Mouse (Mus musculus): ENCODE results near the gene 1700016D06Rik. TPM values are rescaled to one million over a fixed set of nuclear protein-coding genes. Genes with fewer than 3 reads are reported as not detected.

1700016D06Rik gene
- not detected in 2 replicates for polyA plus RNA-seq (2012)

DNA sequence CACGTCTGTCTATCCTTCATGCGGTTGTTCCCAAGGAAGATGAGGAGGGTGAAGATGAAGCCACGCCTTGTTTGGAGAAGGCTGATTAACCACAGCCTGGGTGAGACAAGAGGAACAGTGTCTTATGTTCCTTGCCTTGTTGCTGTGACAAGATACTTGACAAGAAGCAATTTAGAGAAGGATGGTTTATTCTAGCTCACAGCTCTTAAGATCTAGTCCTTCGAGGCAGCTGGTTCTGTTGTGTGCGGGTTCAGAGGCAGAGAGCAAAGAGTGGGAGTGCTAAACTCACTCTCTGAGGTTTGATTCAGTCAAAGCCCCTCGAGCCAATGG, at the start of gene 1700016D06Rik:
Gene 1700016D06Rik (minus strand): TSS at position 31 of the 330 bp plus-strand sequence.
- Histone ChIP-seq H3K4me3 (replicated peaks) (no peak within 1 kb of the TSS), H3K4me1 (ENCODE audit: control insufficient read depth) (peaks cover 4% of the 10 kb centered on the region), H3K9me3 (ENCODE audit: control insufficient read depth, low read length) (no peaks in the 10 kb centered on the region; the same call in 1 of the 2 replicates), H3K36me3 (ENCODE audit: control insufficient read depth) (no peaks in the 10 kb centered on the region), H3K27me3 (ENCODE audit: control insufficient read depth) (no peaks in the 10 kb centered on the region)
- TF ChIP-seq TAL1 (IDR thresholded peaks at IDR 0.05; ENCODE audit: low read length), result no peak
- no peak for TF ChIP-seq GATA1 (IDR thresholded peaks at IDR 0.05; ENCODE audit: low read length)

DNA sequence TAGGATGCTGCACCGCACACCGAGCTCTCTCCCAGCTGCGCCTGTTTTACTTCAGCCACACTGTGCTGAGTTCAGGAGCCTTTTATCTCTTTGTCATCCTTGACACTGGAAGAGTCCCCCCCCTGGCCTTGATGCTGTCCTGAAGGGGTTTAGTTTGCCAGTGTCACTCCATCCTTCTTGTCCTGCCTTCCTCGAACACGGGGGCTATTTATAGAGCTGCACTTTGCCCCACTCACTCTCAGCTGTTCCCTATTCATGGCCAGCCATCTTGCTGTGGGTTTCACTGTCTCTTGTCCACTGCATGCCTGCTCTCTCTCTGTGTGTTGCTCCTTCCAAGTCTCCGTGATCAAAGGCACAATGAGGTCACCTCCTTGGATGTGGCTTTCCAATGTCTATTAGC, 48.6 kb upstream of the 1700016D06Rik start:
- Histone ChIP-seq H3K36me3 (ENCODE audit: control insufficient read depth) (no peaks in the 10 kb centered on the region), H3K9me3 (ENCODE audit: control insufficient read depth, low read length) (no peaks in the 10 kb centered on the region), H3K27me3 (ENCODE audit: control insufficient read depth) (no peaks in the 10 kb centered on the region), H3K4me1 (ENCODE audit: control insufficient read depth) (no peaks in the 10 kb centered on the region), H3K4me3 (replicated peaks) (no peak overlapping the region)
- TF ChIP-seq GATA1 (IDR thresholded peaks at IDR 0.05; ENCODE audit: low read length) (no peak), TAL1 (IDR thresholded peaks at IDR 0.05; ENCODE audit: low read length) (no peak)

DNA sequence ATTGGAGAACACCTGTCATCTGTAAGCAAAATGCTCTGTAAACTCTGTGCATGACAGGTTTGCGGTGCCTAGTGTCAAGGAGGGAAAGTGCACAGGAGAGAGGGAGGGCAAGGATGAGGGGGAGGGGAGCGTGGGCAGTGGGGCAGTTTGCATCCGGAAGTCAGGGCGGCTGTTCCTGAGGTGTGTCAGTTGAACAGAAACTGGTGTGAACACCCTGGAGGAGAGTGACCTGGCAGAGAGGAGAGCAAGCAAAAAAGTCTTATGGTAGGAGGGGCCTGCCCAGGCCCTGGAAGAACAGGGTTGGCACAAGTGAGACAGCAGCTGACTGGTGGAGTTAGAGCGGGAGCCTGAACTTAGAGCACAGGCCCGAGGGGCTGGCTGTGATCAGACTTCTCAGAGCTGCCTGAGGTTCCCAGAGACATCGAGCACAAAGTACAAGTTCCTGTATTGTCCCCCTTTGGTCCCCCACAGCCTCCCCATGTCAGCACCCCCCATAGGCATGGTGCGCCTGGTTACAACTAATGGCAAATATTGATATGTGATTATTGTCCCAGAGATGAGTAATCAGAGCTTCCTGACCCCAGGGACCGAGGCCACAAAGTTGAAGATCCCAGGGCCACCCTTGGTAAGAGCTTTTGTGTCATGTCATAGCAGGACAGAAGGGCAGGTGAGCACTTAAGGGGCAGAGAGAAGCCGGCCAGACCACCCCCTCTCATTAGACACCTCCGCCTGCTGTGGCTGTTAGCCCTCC, 46.2 kb upstream of the 1700016D06Rik start:
- TF ChIP-seq GATA1 (IDR thresholded peaks at IDR 0.05; ENCODE audit: low read length) (no peak), TAL1 (IDR thresholded peaks at IDR 0.05; ENCODE audit: low read length) (no peak)
- Histone ChIP-seq H3K4me3 (replicated peaks) (no peak overlapping the region), H3K36me3 (ENCODE audit: control insufficient read depth) (no peaks in the 10 kb centered on the region), H3K27me3 (ENCODE audit: control insufficient read depth) (no peaks in the 10 kb centered on the region), H3K4me1 (ENCODE audit: control insufficient read depth) (no peaks in the 10 kb centered on the region), H3K9me3 (ENCODE audit: control insufficient read depth, low read length) (no peaks in the 10 kb centered on the region)

DNA sequence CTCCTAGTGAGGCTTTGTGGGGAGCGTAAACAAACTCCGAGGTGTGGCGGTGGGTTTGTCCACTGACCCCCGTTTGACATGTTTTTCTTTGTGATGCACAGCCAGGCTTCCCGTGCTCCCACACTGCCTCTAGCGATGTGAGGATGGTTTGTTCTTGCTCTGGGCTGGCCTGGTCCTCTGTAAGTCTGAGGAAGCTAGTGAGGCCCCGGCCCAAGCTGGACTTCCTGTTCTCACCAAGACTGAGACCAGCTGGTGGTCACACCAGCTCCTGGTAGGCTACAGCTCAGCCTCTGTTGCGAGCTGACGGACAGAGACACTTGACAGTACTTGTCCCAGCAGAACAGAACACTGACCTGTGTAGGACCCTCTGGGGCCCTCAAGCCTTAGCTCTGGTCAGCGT, 42.7 kb upstream of the 1700016D06Rik start:
- H3K27me3 ChIP-seq (ENCODE audit: control insufficient read depth), result no peaks in the 10 kb centered on the region
- no peaks in the 10 kb centered on the region for H3K4me1 ChIP-seq (ENCODE audit: control insufficient read depth)
- no peaks in the 10 kb centered on the region for H3K9me3 ChIP-seq (ENCODE audit: control insufficient read depth, low read length)
- H3K36me3 ChIP-seq (ENCODE audit: control insufficient read depth), result no peaks in the 10 kb centered on the region
- TF ChIP-seq TAL1 (IDR thresholded peaks at IDR 0.05; ENCODE audit: low read length), result no peak
- no peak for TF ChIP-seq GATA1 (IDR thresholded peaks at IDR 0.05; ENCODE audit: low read length)
- H3K4me3 ChIP-seq (replicated peaks), result no peak overlapping the region

DNA sequence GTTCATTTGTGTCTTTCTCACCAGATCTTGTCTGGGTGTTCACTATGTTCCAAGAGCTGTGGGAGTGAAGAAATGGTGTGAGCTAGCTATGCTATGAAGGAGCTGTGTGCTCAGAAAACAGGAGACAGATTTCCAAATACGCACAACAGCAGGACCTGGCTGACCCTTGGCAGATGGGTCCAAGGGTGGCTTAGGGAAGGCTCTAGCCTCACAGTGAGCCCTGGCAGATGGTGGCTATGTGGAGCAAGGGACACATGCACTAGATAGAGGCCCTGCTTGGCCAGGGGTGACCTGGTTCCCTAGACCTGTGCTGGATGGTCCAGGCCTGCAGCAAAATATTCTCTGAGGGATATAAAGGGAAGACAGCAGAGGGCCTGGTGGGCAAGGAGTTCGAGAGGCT, 40.0 kb upstream of the 1700016D06Rik start:
- no peaks in the 10 kb centered on the region for H3K4me1 ChIP-seq (ENCODE audit: control insufficient read depth)
- no peaks in the 10 kb centered on the region for H3K27me3 ChIP-seq (ENCODE audit: control insufficient read depth)
- no peak overlapping the region for H3K4me3 ChIP-seq (replicated peaks)
- H3K9me3 ChIP-seq (ENCODE audit: control insufficient read depth, low read length), result no peaks in the 10 kb centered on the region
- TF ChIP-seq TAL1 (IDR thresholded peaks at IDR 0.05; ENCODE audit: low read length), result no peak
- no peak for TF ChIP-seq GATA1 (IDR thresholded peaks at IDR 0.05; ENCODE audit: low read length)
- H3K36me3 ChIP-seq (ENCODE audit: control insufficient read depth), result no peaks in the 10 kb centered on the region

DNA sequence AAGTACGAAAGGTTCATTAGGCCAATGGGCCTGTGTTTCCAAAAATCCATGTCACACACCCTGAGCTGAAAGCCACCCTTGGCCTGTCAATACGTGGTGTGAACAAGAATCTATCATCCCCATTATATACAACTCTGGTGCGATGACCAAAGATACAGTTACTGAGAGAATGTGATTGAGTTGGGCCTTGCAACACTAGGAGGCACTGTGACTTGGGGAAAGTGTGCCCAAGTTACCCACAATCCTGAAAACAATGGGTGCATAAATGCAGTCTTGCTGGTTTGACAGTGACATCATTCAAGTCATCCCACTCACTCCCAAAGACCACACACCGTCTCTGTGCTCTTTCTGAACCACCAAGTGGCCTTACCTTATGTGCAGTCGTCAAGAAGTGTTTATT, 38.2 kb upstream of the 1700016D06Rik start:
- H3K4me3 ChIP-seq (replicated peaks), result no peak overlapping the region
- no peaks in the 10 kb centered on the region; the same call in 1 of the 2 replicates for H3K36me3 ChIP-seq (ENCODE audit: control insufficient read depth)
- peaks cover under 1% of the 10 kb centered on the region; the same call in 1 of the 2 replicates for H3K9me3 ChIP-seq (ENCODE audit: control insufficient read depth, low read length)
- TF ChIP-seq TAL1 (IDR thresholded peaks at IDR 0.05; ENCODE audit: low read length) (no peak), GATA1 (IDR thresholded peaks at IDR 0.05; ENCODE audit: low read length) (no peak)
- H3K27me3 ChIP-seq (ENCODE audit: control insufficient read depth), result no peaks in the 10 kb centered on the region
- no peaks in the 10 kb centered on the region for H3K4me1 ChIP-seq (ENCODE audit: control insufficient read depth)

DNA sequence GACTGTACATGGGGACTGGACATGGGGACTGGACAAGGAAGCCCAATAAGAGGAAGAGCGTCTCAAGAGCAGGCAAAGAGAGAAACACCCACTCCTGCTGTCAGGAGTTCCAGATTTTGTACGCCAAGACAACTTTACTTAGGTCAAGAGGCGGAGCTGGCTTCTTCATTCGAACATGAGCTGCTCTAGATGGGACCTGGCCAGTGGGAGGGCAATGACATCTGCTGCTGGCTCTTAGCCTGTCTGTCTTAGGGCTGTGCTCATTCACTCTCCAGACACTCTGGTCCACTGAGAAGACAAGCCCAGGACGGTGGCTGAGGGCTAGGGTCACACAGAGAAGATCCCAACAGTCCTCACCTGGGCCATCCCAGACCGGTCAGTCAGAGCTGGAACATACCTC, 36.2 kb upstream of the 1700016D06Rik start:
- TF ChIP-seq TAL1 (IDR thresholded peaks at IDR 0.05; ENCODE audit: low read length) (no peak), GATA1 (IDR thresholded peaks at IDR 0.05; ENCODE audit: low read length) (no peak)
- H3K4me3 ChIP-seq (replicated peaks), result no peak overlapping the region
- H3K27me3 ChIP-seq (ENCODE audit: control insufficient read depth), result no peaks in the 10 kb centered on the region
- no peaks in the 10 kb centered on the region; the same call in 1 of the 2 replicates for H3K36me3 ChIP-seq (ENCODE audit: control insufficient read depth)
- peaks cover 2% of the 10 kb centered on the region; the same call in 1 of the 2 replicates for H3K9me3 ChIP-seq (ENCODE audit: control insufficient read depth, low read length)
- no peaks in the 10 kb centered on the region for H3K4me1 ChIP-seq (ENCODE audit: control insufficient read depth)

DNA sequence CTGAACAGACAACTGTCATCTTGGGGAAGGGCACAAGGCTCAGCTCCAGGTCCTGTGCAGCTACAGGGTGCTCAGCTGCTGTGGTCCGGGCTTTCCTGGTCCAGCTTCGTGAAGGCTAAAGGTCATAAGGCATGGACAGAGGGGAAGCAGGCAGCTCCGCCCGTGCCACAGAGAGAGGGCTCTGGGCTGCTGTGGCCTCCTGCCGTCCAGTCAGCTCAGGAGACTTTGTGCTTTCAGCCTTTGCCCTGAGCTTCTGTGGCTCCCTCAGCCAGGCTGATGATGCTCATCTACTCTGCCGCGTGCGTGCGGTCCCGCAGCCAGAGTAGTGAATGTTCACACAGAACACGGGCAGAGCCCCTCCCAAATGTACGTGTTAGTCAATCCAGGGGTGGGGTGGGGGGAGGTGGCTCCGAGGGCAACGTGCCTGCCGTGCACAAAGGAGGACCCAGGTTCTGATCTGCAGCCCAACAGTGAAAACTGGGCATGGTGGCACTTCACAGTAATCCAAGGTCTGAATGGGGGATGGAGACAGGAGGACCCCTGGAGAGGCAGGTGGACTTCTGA, 34.9 kb upstream of the 1700016D06Rik start:
- TF ChIP-seq GATA1 (IDR thresholded peaks at IDR 0.05; ENCODE audit: low read length), result no peak
- TF ChIP-seq TAL1 (IDR thresholded peaks at IDR 0.05; ENCODE audit: low read length), result no peak
- Histone ChIP-seq H3K36me3 (ENCODE audit: control insufficient read depth) (no peaks in the 10 kb centered on the region; the same call in 1 of the 2 replicates), H3K4me1 (ENCODE audit: control insufficient read depth) (no peaks in the 10 kb centered on the region), H3K4me3 (replicated peaks) (no peak overlapping the region), H3K27me3 (ENCODE audit: control insufficient read depth) (peaks cover 5% of the 10 kb centered on the region; the same call in 1 of the 2 replicates), H3K9me3 (ENCODE audit: control insufficient read depth, low read length) (peaks cover 2% of the 10 kb centered on the region; the same call in 1 of the 2 replicates)

DNA sequence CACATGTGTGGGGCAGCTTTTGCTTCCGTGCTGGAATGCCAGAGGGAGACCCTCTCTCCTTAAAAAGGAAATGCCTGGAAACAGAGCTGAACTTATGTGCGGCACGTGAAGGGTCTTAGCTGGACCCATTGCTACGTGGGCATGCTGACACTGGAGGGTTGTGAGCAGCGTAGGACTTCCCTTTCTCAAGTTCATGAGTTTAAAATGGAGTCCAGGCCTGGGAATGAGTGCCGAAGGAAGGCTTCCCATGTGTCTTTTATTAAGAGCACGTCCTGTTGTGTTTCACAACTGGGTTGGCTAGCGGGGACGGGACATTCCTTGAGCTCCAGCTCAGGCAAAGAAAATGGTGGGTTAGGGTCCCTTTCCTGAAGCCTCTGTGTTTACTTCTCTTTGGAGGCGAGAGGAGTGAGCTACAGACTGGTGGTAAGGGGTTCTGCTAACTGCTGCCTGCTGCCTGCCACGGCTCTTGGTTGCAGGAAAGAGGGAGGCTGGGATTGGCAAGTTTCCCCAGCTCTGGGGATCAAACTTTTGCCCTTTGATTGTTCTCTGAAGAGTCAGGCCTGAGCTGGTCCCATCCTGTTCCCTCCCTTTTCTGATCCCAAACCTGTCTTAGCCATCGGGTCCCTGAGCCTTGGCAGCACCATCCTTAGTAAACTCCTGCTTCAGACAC, 29.5 kb upstream of the 1700016D06Rik start:
- TF ChIP-seq TAL1 (IDR thresholded peaks at IDR 0.05; ENCODE audit: low read length) (no peak), GATA1 (IDR thresholded peaks at IDR 0.05; ENCODE audit: low read length) (no peak)
- Histone ChIP-seq H3K4me3 (replicated peaks) (no peak overlapping the region), H3K36me3 (ENCODE audit: control insufficient read depth) (no peaks in the 10 kb centered on the region; the same call in 1 of the 2 replicates), H3K4me1 (ENCODE audit: control insufficient read depth) (no peaks in the 10 kb centered on the region), H3K9me3 (ENCODE audit: control insufficient read depth, low read length) (peaks cover 2% of the 10 kb centered on the region; the same call in 1 of the 2 replicates), H3K27me3 (ENCODE audit: control insufficient read depth) (peaks cover 55% of the 10 kb centered on the region)
